Mouse (Mus musculus): ENCODE data around the gene Atf2.
"Not testable (repeated sequence)": the region's sequence is repeated elsewhere in the genome, so short reads cannot be mapped to it uniquely, and the experiment has no call there.

Gene Atf2

GRCm38 (mm10) chr2:73891701-73892463 is 557 bp downstream of the Atf2 start:
- in situ Hi-C loops (cut with MboI; ENCODE audit: unreplicated experiment in 2 of 2): loop anchor here in 1 of 2 experiments (25.0 kb wide), 2 partner anchors 330 to 580 kb away; partner anchors contain the start of genes Cir1 and Scrn3

- in situ Hi-C loops (cut with MboI; ENCODE audit: unreplicated experiment in 2 of 2): loop anchor here in 1 of 2 experiments (25.0 kb wide), 2 partner anchors 324 to 574 kb away; partner anchors contain the start of genes Cir1 and Scrn3
Observed at GRCm38 (mm10) chr2:73885997-73886396, 6.4 kb downstream of the Atf2 start.

- in situ Hi-C loops (cut with MboI; ENCODE audit: unreplicated experiment in 2 of 2): loop anchor here in 1 of 2 experiments (25.0 kb wide), 2 partner anchors 316 to 566 kb away; partner anchors contain the start of genes Cir1 and Scrn3
Observed at GRCm38 (mm10) chr2:73877891-73878290, 14.5 kb downstream of the Atf2 start.

- in situ Hi-C loops (cut with MboI; ENCODE audit: unreplicated experiment in 2 of 2): no loop called here
Observed at GRCm38 (mm10) chr2:73867764-73868487, 24.5 kb downstream of the Atf2 start.

- in situ Hi-C loops (cut with MboI; ENCODE audit: unreplicated experiment in 2 of 2): no loop called here
Observed at GRCm38 (mm10) chr2:73860046-73860624, 32.3 kb downstream of the Atf2 start.

- in situ Hi-C loops (cut with MboI; ENCODE audit: unreplicated experiment in 2 of 2): no loop called here
Observed at GRCm38 (mm10) chr2:73857352-73857751, 35.1 kb downstream of the Atf2 start.

GRCm38 (mm10) chr2:73856246-73856645 is 36.2 kb downstream of the Atf2 start:
- in situ Hi-C loops (cut with MboI; ENCODE audit: unreplicated experiment in 2 of 2): no loop called here

GRCm38 (mm10) chr2:73834406-73835015 is 57.9 kb downstream of the Atf2 start:
- in situ Hi-C loops (cut with MboI; ENCODE audit: unreplicated experiment in 2 of 2): no loop called here

- in situ Hi-C loops (cut with MboI; ENCODE audit: unreplicated experiment in 2 of 2): no loop called here
Observed at GRCm38 (mm10) chr2:73833284-73833683, 59.2 kb downstream of the Atf2 start.

GRCm38 (mm10) chr2:73818742-73819141 is 73.7 kb downstream of the Atf2 start:
- in situ Hi-C loops (cut with MboI; ENCODE audit: unreplicated experiment in 2 of 2): no loop called here

GRCm38 (mm10) chr2:73807609-73808008 is 84.8 kb downstream of the Atf2 start:
- in situ Hi-C loops (cut with MboI; ENCODE audit: unreplicated experiment in 2 of 2): no loop called here

- in situ Hi-C loops (cut with MboI; ENCODE audit: unreplicated experiment in 2 of 2): not testable (repeated sequence)
Observed at GRCm38 (mm10) chr2:73800127-73800526, 92.3 kb downstream of the Atf2 start.

- in situ Hi-C loops (cut with MboI; ENCODE audit: unreplicated experiment in 2 of 2): no loop called here
Observed at GRCm38 (mm10) chr2:73798786-73799185, 93.7 kb downstream of the Atf2 start.

GRCm38 (mm10) chr2:73798136-73798535 is 94.3 kb downstream of the Atf2 start:
- in situ Hi-C loops (cut with MboI; ENCODE audit: unreplicated experiment in 2 of 2): no loop called here

- in situ Hi-C loops (cut with MboI; ENCODE audit: unreplicated experiment in 2 of 2): no loop called here
Observed at GRCm38 (mm10) chr2:73791846-73792630, 100.4 kb downstream of the Atf2 start.

GRCm38 (mm10) chr2:73790332-73790731 is 102.1 kb downstream of the Atf2 start:
- in situ Hi-C loops (cut with MboI; ENCODE audit: unreplicated experiment in 2 of 2): no loop called here

- in situ Hi-C loops (cut with MboI; ENCODE audit: unreplicated experiment in 2 of 2): no loop called here
Observed at GRCm38 (mm10) chr2:73788395-73788794, 104.0 kb downstream of the Atf2 start.

GRCm38 (mm10) chr2:73782371-73782905 is 110.0 kb downstream of the Atf2 start:
- in situ Hi-C loops (cut with MboI; ENCODE audit: unreplicated experiment in 2 of 2): no loop called here

GRCm38 (mm10) chr2:73780321-73781010 is 112.0 kb downstream of the Atf2 start:
- in situ Hi-C loops (cut with MboI; ENCODE audit: unreplicated experiment in 2 of 2): no loop called here

Measured in v-Abl transformed pro-B cells (cell line).